Mouse (Mus musculus): ENCODE data around the gene Prmt9.

GRCm38 (mm10) chr8:77500264-77500663, 48.9 kb upstream of the Prmt9 start:
- no peak for TF ChIP-seq TAL1 (IDR thresholded peaks at IDR 0.05; ENCODE audit: low read length)
- no peak for TF ChIP-seq GATA1 (IDR thresholded peaks at IDR 0.05; ENCODE audit: low read length)
